Mouse (Mus musculus) testis, adult 2 months (tissue): ENCODE data around the gene Cldn34d. TPM values are rescaled to one million over a fixed set of nuclear protein-coding genes. Genes with fewer than 3 reads are reported as not detected.

Experiments
- H3K27ac ChIP-seq: fragments of 200-500 bp; 2 replicates; pipeline ENCODE4 v1.5.1; 2012; ENCODE audit warnings: low read depth, low read length; ENCODE audit not compliant: control insufficient read depth, insufficient read depth
- H3K27me3 ChIP-seq: fragments of 200-500 bp; 2 replicates; pipeline ENCODE4 v1.6.1; 2012; ENCODE audit warnings: mild to moderate bottlenecking, low read length, moderate library complexity; ENCODE audit not compliant: control insufficient read depth, insufficient read depth
- H3K36me3 ChIP-seq: fragments of 200-500 bp; 2 replicates; pipeline ENCODE4 v1.6.1; 2012; ENCODE audit warnings: mild to moderate bottlenecking, low read length; ENCODE audit not compliant: control insufficient read depth, insufficient read depth
- H3K4me1 ChIP-seq: fragments of 200-500 bp; 2 replicates; pipeline ENCODE4 v1.6.1; 2012; ENCODE audit warnings: low read length; ENCODE audit not compliant: control insufficient read depth, insufficient read depth
- H3K4me3 ChIP-seq: fragments of 200-500 bp; 2 replicates; pipeline ENCODE4 v1.5.1; 2012; ENCODE audit warnings: low read depth, mild to moderate bottlenecking, low read length, moderate library complexity, mixed read lengths; ENCODE audit not compliant: control insufficient read depth
- CTCF ChIP-seq: fragments of 200-500 bp; IDR thresholded peaks from 2 replicates; pipeline ENCODE4 v1.5.1; 2012; ENCODE audit warnings: low read depth, mild to moderate bottlenecking, inconsistent platforms, low read length, moderate library complexity; ENCODE audit not compliant: control insufficient read depth, insufficient read depth, insufficient replicate concordance
- POLR2A ChIP-seq: fragments of 200-500 bp; IDR thresholded peaks from 2 replicates; pipeline ENCODE4 v1.6.1; 2012; ENCODE audit warnings: low read depth, mild to moderate bottlenecking, inconsistent platforms, low read length, moderate library complexity; ENCODE audit not compliant: control insufficient read depth
- polyA plus RNA-seq: library from polyadenylated mRNA; depleted of rRNA; stranded (reverse); fragments of >200 nt; gene quantifications from 2 replicates; pipeline ENCODE4 v1.2.3, GENCODE M21; 2012; rRNA removed

Gene Cldn34d
- 4.6 and 8.9 TPM in 2 replicates for polyA plus RNA-seq

DNA sequence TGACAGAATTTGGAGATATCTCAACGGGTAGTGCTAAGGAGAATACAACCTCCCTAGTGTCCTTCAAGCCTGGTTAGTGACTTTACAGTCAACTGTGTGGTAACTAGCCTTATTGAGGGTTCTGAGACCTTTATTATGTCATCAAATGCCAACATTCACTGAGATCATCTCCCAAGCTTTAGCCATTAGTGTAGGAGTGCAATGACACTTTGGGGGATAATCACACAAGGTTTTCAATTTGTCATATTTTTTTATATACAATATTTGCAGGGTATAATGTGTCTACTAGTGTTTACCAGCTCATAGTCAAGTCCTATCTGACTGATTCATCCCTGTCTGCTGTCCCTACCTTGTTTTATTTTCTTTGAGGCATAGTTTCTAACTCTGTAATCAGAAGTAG, at the start of gene Cldn34d:
Cldn34d (minus strand) TSS at position 101 of the 400 bp plus-strand sequence.
- no peak within 1 kb of the TSS for H3K27ac ChIP-seq
- no peak for TF ChIP-seq CTCF
- no peak for TF ChIP-seq POLR2A
- no peak within 1 kb of the TSS for H3K4me3 ChIP-seq
- H3K4me1 ChIP-seq: no peaks in the 10 kb centered on the region
- H3K36me3 ChIP-seq: no peaks in the 10 kb centered on the region
- no peaks in the 10 kb centered on the region for H3K27me3 ChIP-seq

- Histone ChIP-seq H3K36me3 (no peaks in the 10 kb centered on the region), H3K4me3 (no peak overlapping the region), H3K4me1 (no peaks in the 10 kb centered on the region), H3K27me3 (no peaks in the 10 kb centered on the region), H3K27ac (no peak overlapping the region)
- TF ChIP-seq POLR2A (no peak), CTCF (no peak)
Measured at GRCm38 (mm10) chrX:76598459-76599206, 4.1 kb downstream of the Cldn34d start.

Other genes starting within 250 kb of the Cldn34d start
- gene Cldn34b4, start 209.6 kb downstream of the Cldn34d start, polyA plus RNA-seq: 11.4 and 23.3 TPM in 2 replicates